23 mouse cellular contexts compared by ENCODE assay signal in the genomic region with DNA sequence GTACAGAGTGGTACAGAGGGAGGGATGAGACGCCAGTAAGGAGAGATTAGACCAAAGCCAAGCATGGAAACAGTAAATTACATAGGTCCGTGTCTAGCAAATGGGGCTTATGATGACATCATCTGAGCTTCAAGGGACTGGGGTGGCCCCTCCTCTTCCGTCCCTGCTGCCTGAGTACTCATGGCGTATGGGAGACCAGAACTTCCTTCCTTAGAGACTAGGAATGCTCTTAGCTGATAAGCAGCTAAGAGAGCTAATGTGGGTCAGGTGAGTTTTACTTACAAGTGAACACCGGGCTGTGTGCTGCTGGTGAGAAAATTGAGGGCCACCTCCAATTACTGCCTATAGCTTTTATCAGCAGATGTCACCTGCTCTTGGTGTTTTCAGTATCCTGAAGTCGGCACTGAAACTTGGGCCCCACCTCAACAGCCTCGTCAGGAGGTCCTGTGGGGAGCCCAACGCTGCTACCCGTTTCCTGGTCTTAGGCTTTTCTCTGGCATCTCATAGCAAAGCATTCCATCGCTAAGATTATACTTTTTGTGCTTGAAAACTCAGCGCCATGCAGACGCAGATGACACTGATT.
DNase-seq lines count a peak whose midpoint lies in the region; ATAC-seq lines count a peak whose summit lies in the region.
"Had no signal": no experiment of that assay in that cellular context is flagged by ENCODE, and none has a peak within 500 bp of the region (broad histone marks: within the 10 kb centered on the region; RNA-seq: fewer than 3 reads in every experiment).

No protein-coding gene starts in this region.

- no peak overlapping the region for H3K9ac ChIP-seq in liver, embryonic 16.5 days (ENCODE audit: low read depth, low read length)
- H3K9ac ChIP-seq in forebrain, embryonic 14.5 days (ENCODE audit: low read length) = no peak overlapping the region
- H3K9ac ChIP-seq: forebrain, embryonic 13.5 days; midbrain, embryonic 12.5 days; stomach, embryonic 15.5 days had no signal

- no peak overlapping the region for H3K4me2 ChIP-seq in liver, embryonic 16.5 days (ENCODE audit: low read depth, low read length)
- H3K4me2 ChIP-seq in forebrain, embryonic 14.5 days (ENCODE audit: low read length) = no peak overlapping the region
- H3K4me2 ChIP-seq: forebrain, embryonic 13.5 days; heart, embryonic 11.5 days; midbrain, embryonic 12.5 days; stomach, embryonic 15.5 days had no signal

- H3K27ac ChIP-seq in liver, embryonic 16.5 days (ENCODE audit: low read length) = no peak overlapping the region
- H3K27ac ChIP-seq in forebrain, embryonic 14.5 days (ENCODE audit: low read depth, low read length) = no peak overlapping the region
- H3K27ac ChIP-seq: embryonic facial prominence, embryonic 10.5 days; forebrain, embryonic 13.5 days; hindbrain, postnatal 0 days; midbrain, embryonic 12.5 days; stomach, embryonic 15.5 days had no signal

- ATAC-seq in hematopoietic stem cell, adult 5-6 weeks (replicated peaks in 1 of 2; ENCODE audit: insufficient read depth in 1 of 2, low FRiP score in 2 of 2, low TSS enrichment in 1 of 2, low read depth in 1 of 2, poor library complexity in 2 of 2, severe bottlenecking in 2 of 2) = peak; percentile 90 to 92
- peak; percentile 71 for ATAC-seq in liver, embryonic 16.5 days (ENCODE audit: low read depth)
- no peak for ATAC-seq in forebrain, embryonic 14.5 days
- ATAC-seq: CD4-positive, CD25-positive, alpha-beta regulatory T cell, adult 4 months; forebrain, embryonic 13.5 days; hindbrain, postnatal 0 days had no signal

- H3K9me3 ChIP-seq in liver, embryonic 16.5 days (replicated peaks; ENCODE audit: control insufficient read depth, low read length) = no peaks in the 10 kb centered on the region
- no peaks in the 10 kb centered on the region for H3K9me3 ChIP-seq in forebrain, embryonic 14.5 days (replicated peaks; ENCODE audit: control insufficient read depth, low read length)
- H3K9me3 ChIP-seq: embryonic facial prominence, embryonic 10.5 days; forebrain, embryonic 13.5 days; midbrain, embryonic 12.5 days; stomach, embryonic 15.5 days had no signal

- H3K27me3 ChIP-seq in liver, embryonic 16.5 days (ENCODE audit: control insufficient read depth, insufficient read depth, low read depth, low read length) = no peaks in the 10 kb centered on the region
- no peaks in the 10 kb centered on the region for H3K27me3 ChIP-seq in forebrain, embryonic 14.5 days (replicated peaks; ENCODE audit: control insufficient read depth, insufficient read depth, low read length)
- H3K27me3 ChIP-seq: forebrain, embryonic 13.5 days; midbrain, embryonic 12.5 days; stomach, embryonic 15.5 days had no signal

- peaks cover 3% of the 10 kb centered on the region for H3K4me1 ChIP-seq in liver, embryonic 16.5 days (ENCODE audit: control insufficient read depth, low read depth, low read length)
- no peaks in the 10 kb centered on the region; the same call in 1 of the 2 replicates for H3K4me1 ChIP-seq in forebrain, embryonic 14.5 days (ENCODE audit: control insufficient read depth, insufficient read depth, low read length)
- H3K4me1 ChIP-seq: stomach, embryonic 15.5 days had no signal

- 21% methylated on average over 12 of the region's 12 CpGs for WGBS in liver, embryonic 16.5 days (ENCODE audit: insufficient replicate concordance)
- 86% methylated on average over 12 of the region's 12 CpGs for WGBS in forebrain, embryonic 14.5 days

- H3K36me3 ChIP-seq in liver, embryonic 16.5 days (ENCODE audit: control insufficient read depth, insufficient read depth) = no peaks in the 10 kb centered on the region
- no peaks in the 10 kb centered on the region for H3K36me3 ChIP-seq in forebrain, embryonic 14.5 days (ENCODE audit: control insufficient read depth, insufficient read depth, low read length)
- H3K36me3 ChIP-seq: embryonic facial prominence, embryonic 10.5 days; G1E; midbrain, embryonic 12.5 days; stomach, embryonic 15.5 days had no signal

- DNase-seq in spleen, postnatal 36 days (ENCODE audit: low spot score in 2 of 2) = peak; percentile 13 to 38
- DNase-seq in spleen, adult 12 weeks (ENCODE audit: low spot score) = no peak
- DNase-seq in c-Kit-positive CD71-positive TER-119-negative erythroid progenitor cells, embryonic 14.5 days (ENCODE audit: low read depth) = peak; percentile 53
- no peak for DNase-seq in urinary bladder, adult 2 months (ENCODE audit: low spot score)
- no peak for DNase-seq in forebrain, embryonic 14.5 days (ENCODE audit: low spot score)
- DNase-seq in heart, postnatal 4 days = no peak
- DNase-seq: cerebellum, adult 11 months; cerebellum, postnatal 14 days; gastrocnemius, postnatal 36 days; kidney, adult 9 months; kidney, postnatal 4 days; right cerebral cortex, postnatal 4 days; thymus, postnatal 4 days had no signal

- no peak overlapping the region for H3K4me3 ChIP-seq in liver, embryonic 16.5 days (ENCODE audit: low read depth, low read length)
- H3K4me3 ChIP-seq in forebrain, embryonic 14.5 days (ENCODE audit: low read depth, low read length) = no peak overlapping the region
- H3K4me3 ChIP-seq: embryonic facial prominence, embryonic 10.5 days; forebrain, embryonic 13.5 days; midbrain, embryonic 12.5 days; stomach, embryonic 15.5 days had no signal

Comparison
In these comparisons a context has a peak if more than half of its experiments do, and no peak if none do; other contexts are left out.
1. DNase-seq: peak in spleen, postnatal 36 days (2 of 2) and c-Kit-positive CD71-positive TER-119-negative erythroid progenitor cells, embryonic 14.5 days (single experiment); none in spleen, adult 12 weeks (single experiment), urinary bladder, adult 2 months (single experiment), forebrain, embryonic 14.5 days (single experiment) and heart, postnatal 4 days (single experiment).